Mouse (Mus musculus) CH12.LX (cell line): ENCODE measurements around the gene Olfr224. TPM values are rescaled to one million over a fixed set of nuclear protein-coding genes. Genes with fewer than 3 reads are reported as not detected.

Experiments used
- DNase-seq: peaks from one replicate; pipeline ENCODE4 v3.0.0-alpha.2; 2013; ENCODE audit errors: extremely low read depth
- H3K27ac ChIP-seq: 2 replicates; pipeline ENCODE4 v1.5.1; 2012; ENCODE audit warnings: low read depth, mild to moderate bottlenecking, control low read depth, moderate library complexity; ENCODE audit not compliant: insufficient read depth
- H3K27me3 ChIP-seq: replicated peaks from 2 replicates; pipeline ENCODE3; 2012; ENCODE audit warnings: inconsistent platforms
- H3K36me3 ChIP-seq, 2 experiments: replicated peaks in 1 of 2; 2 replicates each; pipeline versions ENCODE3 to v1.6.1; 2012; ENCODE audit warnings: inconsistent platforms in 1 of 2, low read length in 1 of 2, mild to moderate bottlenecking in 1 of 2, mixed read lengths in 1 of 2, moderate library complexity in 1 of 2; ENCODE audit not compliant: control insufficient read depth in 1 of 2, insufficient read depth in 1 of 2
- H3K4me1 ChIP-seq, 2 experiments: 2 replicates each; pipeline ENCODE4 v1.6.1; 2012; ENCODE audit warnings: inconsistent platforms in 1 of 2, moderate library complexity in 1 of 2; ENCODE audit not compliant: insufficient read depth in 2 of 2, control insufficient read depth in 1 of 2
- H3K4me2 ChIP-seq: 2 replicates; pipeline ENCODE4 v1.6.1; 2012; ENCODE audit warnings: low read depth, mild to moderate bottlenecking, control low read depth; ENCODE audit not compliant: poor library complexity, insufficient read depth, severe bottlenecking
- H3K4me3 ChIP-seq, 3 experiments: fragments of 150-350 bp in 1 of 3; sonication (generic) in 1 of 3; replicated peaks in 1 of 3; 2 replicates each; pipeline versions ENCODE3 to v1.5.1; 2011 to 2012; ENCODE audit warnings: low read depth in 2 of 3, low read length in 2 of 3, mild to moderate bottlenecking in 2 of 3, moderate library complexity in 2 of 3, control low read depth in 1 of 3, improper control_type of control experiment in 1 of 3, inconsistent platforms in 1 of 3, mixed read lengths in 1 of 3; ENCODE audit not compliant: poor library complexity in 1 of 3
- H3K79me2 ChIP-seq: replicated peaks from 2 replicates; pipeline ENCODE4 v1.6.1; 2012; ENCODE audit warnings: mild to moderate bottlenecking, moderate library complexity; ENCODE audit not compliant: control insufficient read depth, poor library complexity, insufficient read depth, severe bottlenecking; ENCODE audit errors: extremely low read depth
- H3K9ac ChIP-seq: 2 replicates; pipeline ENCODE4 v1.6.1; 2012; ENCODE audit warnings: low read depth, mild to moderate bottlenecking, control low read depth, moderate library complexity; ENCODE audit not compliant: insufficient read depth
- H3K9me3 ChIP-seq: replicated peaks from 2 replicates; pipeline ENCODE3; 2012; ENCODE audit warnings: low read length, inconsistent platforms, mixed read lengths
- BHLHE40 ChIP-seq: IDR thresholded peaks from 2 replicates; pipeline ENCODE4 v1.6.1; 2011; ENCODE audit warnings: mild to moderate bottlenecking, low read depth, low read length, improper control_type of control experiment
- CHD1 ChIP-seq: IDR thresholded peaks from 2 replicates; pipeline ENCODE4 v1.6.1; 2012; ENCODE audit warnings: low read depth, low read length, improper control_type of control experiment, inconsistent platforms
- CTCF ChIP-seq, 2 experiments: IDR thresholded peaks in 1 of 2; conservative IDR thresholded peaks in 1 of 2; 2 replicates each; pipeline ENCODE4 v1.5.1; 2011 to 2012; ENCODE audit warnings: low read depth in 2 of 2, low read length in 2 of 2, improper control_type of control experiment in 1 of 2, inconsistent platforms in 1 of 2, mild to moderate bottlenecking in 1 of 2, moderate library complexity in 1 of 2
- E2F4 ChIP-seq: IDR thresholded peaks from 2 replicates; pipeline ENCODE4 v1.6.1; 2011; ENCODE audit warnings: low read depth, low read length, improper control_type of control experiment; ENCODE audit not compliant: insufficient replicate concordance
- EP300 ChIP-seq: IDR thresholded peaks from 2 replicates; pipeline ENCODE4 v1.6.1; 2011; ENCODE audit warnings: low read length, improper control_type of control experiment
- ETS1 ChIP-seq: conservative IDR thresholded peaks from 2 replicates; pipeline ENCODE4 v1.6.1; 2012; ENCODE audit warnings: low read depth, mild to moderate bottlenecking, inconsistent platforms, low read length, improper control_type of control experiment, moderate library complexity
- GABPA ChIP-seq: IDR thresholded peaks from 2 replicates; pipeline ENCODE4 v1.6.1; 2012; ENCODE audit warnings: low read depth, low read length, improper control_type of control experiment, inconsistent platforms; ENCODE audit not compliant: insufficient replicate concordance
- HCFC1 ChIP-seq: IDR thresholded peaks from 2 replicates; pipeline ENCODE4 v1.6.1; 2012; ENCODE audit warnings: low read depth, mild to moderate bottlenecking, inconsistent platforms, low read length, improper control_type of control experiment
- IRF4 ChIP-seq: IDR thresholded peaks from 2 replicates; pipeline ENCODE4 v1.6.1; 2014; ENCODE audit warnings: low read depth, mild to moderate bottlenecking, inconsistent platforms, low read length, improper control_type of control experiment
- JUND ChIP-seq: conservative IDR thresholded peaks from 2 replicates; pipeline ENCODE4 v1.6.1; 2011; ENCODE audit warnings: low read depth, low read length, improper control_type of control experiment
- MAX ChIP-seq: IDR thresholded peaks from 2 replicates; pipeline ENCODE4 v1.6.1; 2011; ENCODE audit warnings: low read length, improper control_type of control experiment
- MAZ ChIP-seq: IDR thresholded peaks from 2 replicates; pipeline ENCODE4 v1.6.1; 2012; ENCODE audit warnings: low read depth, mild to moderate bottlenecking, inconsistent platforms, low read length, improper control_type of control experiment, moderate library complexity
- MXI1 ChIP-seq: IDR thresholded peaks from 2 replicates; pipeline ENCODE4 v1.6.1; 2011; ENCODE audit warnings: mild to moderate bottlenecking, low read depth, low read length, improper control_type of control experiment
- NRF1 ChIP-seq: IDR thresholded peaks from 2 replicates; pipeline ENCODE4 v1.6.1; 2014; ENCODE audit warnings: low read depth, mild to moderate bottlenecking, inconsistent platforms, low read length, improper control_type of control experiment, moderate library complexity
- POLR2A ChIP-seq: IDR thresholded peaks from 2 replicates; pipeline ENCODE4 v1.6.1; 2011; ENCODE audit warnings: low read depth, mild to moderate bottlenecking, improper control_type of control experiment, low read length
- RCOR1 ChIP-seq: conservative IDR thresholded peaks from 2 replicates; pipeline ENCODE4 v1.6.1; 2012; ENCODE audit warnings: low read depth, mild to moderate bottlenecking, inconsistent platforms, low read length, improper control_type of control experiment
- SMC3 ChIP-seq: IDR thresholded peaks from 2 replicates; pipeline ENCODE4 v1.6.1; 2011; ENCODE audit warnings: low read depth, low read length, improper control_type of control experiment
- TCF12 ChIP-seq: IDR thresholded peaks from 2 replicates; pipeline ENCODE4 v1.6.1; 2014; ENCODE audit warnings: low read depth, mild to moderate bottlenecking, inconsistent platforms, low read length, improper control_type of control experiment
- UBTF ChIP-seq: IDR thresholded peaks from 2 replicates; pipeline ENCODE4 v1.6.1; 2012; ENCODE audit warnings: low read depth, mild to moderate bottlenecking, inconsistent platforms, low read length, improper control_type of control experiment, moderate library complexity
- USF1 ChIP-seq: IDR thresholded peaks from 2 replicates; pipeline ENCODE4 v1.6.1; 2014; ENCODE audit warnings: low read depth, mild to moderate bottlenecking, inconsistent platforms, low read length, improper control_type of control experiment
- ZC3H11A ChIP-seq: IDR thresholded peaks from 2 replicates; pipeline ENCODE4 v1.6.1; 2012; ENCODE audit warnings: low read depth, mild to moderate bottlenecking, inconsistent platforms, low read length, improper control_type of control experiment
- ZMIZ1 ChIP-seq: IDR thresholded peaks from 2 replicates; pipeline ENCODE4 v1.6.1; 2012; ENCODE audit warnings: low read depth, mild to moderate bottlenecking, inconsistent platforms, low read length, improper control_type of control experiment
- dilution Hi-C: fragments of 300-500 bp; cut with MboI; formaldehyde crosslinking; loops from 2 replicates; pipeline ENCODE4 v1.14.3; 2020; ENCODE audit warnings: low sequenced_read_pairs; ENCODE audit not compliant: extremely low pct_unique_long_range_greater_than_20kb, extremely low pct_ligation_motif_present
- in situ Hi-C: fragments of 300-500 bp; cut with MboI; formaldehyde crosslinking; loops from 3 replicates; pipeline ENCODE4 v1.14.3; 2019; ENCODE audit warnings: low sequenced_read_pairs, low pct_ligation_motif_present, low pct_unique_long_range_greater_than_20kb, mixed read lengths
- polyA plus RNA-seq: library from polyadenylated mRNA; unstranded; fragments of >175 nt; gene quantifications from 2 replicates; pipeline ENCODE4 v1.2.1, GENCODE M21; 2012; ENCODE audit warnings: low read depth; ENCODE audit not compliant: insufficient read length
- total RNA-seq, 2 experiments: library from RNA; depleted of rRNA; stranded (reverse); fragments of 300-350 nt in 1 of 2; fragments of >200 nt in 1 of 2; gene quantifications; 2 replicates each; pipeline ENCODE4 v1.2.3; 2012 to 2014

Olfr224 gene
- total and polyA plus RNA-seq, 3 experiments = not detected

DNA sequence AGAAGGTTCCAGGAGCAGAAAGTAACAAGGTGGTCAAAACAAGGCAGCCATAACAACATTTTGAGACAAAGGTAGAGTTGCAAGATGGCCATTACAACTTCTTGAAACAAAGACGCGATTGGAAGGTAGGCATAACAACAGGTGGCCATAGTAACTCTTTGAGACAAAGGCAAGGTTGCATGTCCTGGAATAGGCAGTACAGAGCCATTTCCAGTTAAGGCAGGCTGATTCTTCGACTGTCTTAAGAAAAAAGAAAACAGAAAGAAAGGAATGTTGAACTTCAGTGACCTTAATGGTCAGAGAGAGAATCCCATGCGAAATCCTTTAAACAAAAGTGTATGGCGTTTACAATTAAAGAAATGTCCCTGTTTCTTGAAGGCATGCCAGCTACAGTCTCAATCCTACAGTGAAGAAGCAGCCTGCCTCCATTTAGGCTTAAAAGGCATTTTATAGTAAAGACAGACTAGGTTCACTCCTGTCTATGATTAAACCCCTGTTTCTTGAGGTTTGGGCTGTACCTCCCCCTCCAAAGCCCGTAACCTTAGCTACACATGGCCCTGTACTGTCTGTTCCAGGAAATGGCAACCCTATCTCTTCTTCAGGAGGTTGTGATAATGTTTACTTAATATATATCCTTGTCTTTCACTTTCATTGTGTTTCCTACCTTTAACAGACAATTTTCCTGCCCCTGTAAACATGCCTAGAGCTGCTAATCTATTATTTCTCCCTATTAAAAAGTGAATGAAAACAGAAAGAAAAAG, 32.6 kb upstream of the Olfr224 start:
- in situ Hi-C loops = no loop called here
- DNase-seq = no peak
- H3K36me3 ChIP-seq = no peaks in the 10 kb centered on the region
- H3K27me3 ChIP-seq = peaks cover 84% of the 10 kb centered on the region
- no peak overlapping the region for H3K4me2 ChIP-seq
- H3K4me1 ChIP-seq = no peaks in the 10 kb centered on the region
- H3K27ac ChIP-seq = no peak overlapping the region
- no peaks in the 10 kb centered on the region for H3K9me3 ChIP-seq
- no peaks in the 10 kb centered on the region for H3K79me2 ChIP-seq
- no peak overlapping the region for H3K4me3 ChIP-seq
- H3K9ac ChIP-seq = no peak overlapping the region
- TF ChIP-seq USF1 (no peak), NRF1 (no peak), UBTF (no peak), IRF4 (no peak), CHD1 (no peak), GABPA (no peak), MAZ (no peak), ZMIZ1 (no peak), JUND (no peak), E2F4 (no peak), ETS1 (no peak), BHLHE40 (no peak), MXI1 (no peak), POLR2A (no peak), RCOR1 (no peak), EP300 (no peak)
- TF ChIP-seq, all 38 proteins: peak for 0
- dilution Hi-C loops = no loop called here

DNA sequence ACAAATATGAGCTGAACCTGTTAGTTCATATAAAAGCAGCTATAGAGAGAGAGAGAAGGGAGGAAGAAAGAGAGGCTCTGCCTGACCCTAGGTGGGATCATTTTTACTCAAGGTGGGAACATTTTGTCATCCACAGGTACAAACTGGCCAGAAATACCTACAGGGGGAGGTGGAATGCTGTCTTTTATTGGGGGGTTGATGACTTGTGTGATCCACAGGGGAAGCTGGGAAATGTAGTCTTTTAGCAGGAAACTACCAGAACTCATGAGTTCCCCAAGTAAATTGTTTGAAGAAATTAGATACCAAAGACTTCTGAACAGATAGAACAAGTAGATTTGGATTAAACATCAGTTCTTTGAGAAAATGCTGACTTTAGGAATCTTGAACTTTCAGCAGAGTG, 31.7 kb upstream of the Olfr224 start:
- dilution Hi-C loops = no loop called here
- Histone ChIP-seq H3K79me2 (no peaks in the 10 kb centered on the region), H3K9me3 (no peaks in the 10 kb centered on the region), H3K27me3 (peaks cover 91% of the 10 kb centered on the region), H3K9ac (no peak overlapping the region), H3K27ac (no peak overlapping the region), H3K36me3 (no peaks in the 10 kb centered on the region), H3K4me2 (no peak overlapping the region), H3K4me3 (no peak overlapping the region), H3K4me1 (no peaks in the 10 kb centered on the region)
- TF ChIP-seq HCFC1 = no peak
- TF ChIP-seq MAX = no peak
- no peak for TF ChIP-seq SMC3
- TF ChIP-seq ETS1 = no peak
- no peak for TF ChIP-seq TCF12
- TF ChIP-seq CTCF (conservative IDR thresholded peaks at IDR 0.05 in 1 of 2, IDR thresholded peaks at IDR 0.05 in 1 of 2; ENCODE audit: low read depth in 2 of 2, low read length in 2 of 2) = no peak
- no peak for TF ChIP-seq E2F4
- TF ChIP-seq ZC3H11A = no peak
- in situ Hi-C loops = no loop called here
- DNase-seq = no peak
